Mouse (Mus musculus) stomach, embryonic 14.5 days (tissue): ENCODE measurements around the gene Nup214. TPM values are rescaled to one million over a fixed set of nuclear protein-coding genes. Genes with fewer than 3 reads are reported as not detected.

Source experiments
- ATAC-seq: fragments of 200-750 bp; cut with Nextera tagmentation; 2 replicates; pipeline ENCODE4 v1.8.0; 2017; ENCODE audit warnings: low read depth, moderate TSS enrichment; ENCODE audit not compliant: insufficient number of reproducible peaks, insufficient read depth, low FRiP score
- H3K27ac ChIP-seq: fragments of 300-500 bp; sonication (generic); 2 replicates; pipeline ENCODE4 v1.5.1; 2014; ENCODE audit warnings: mild to moderate bottlenecking, low read length, moderate library complexity, mixed read lengths
- H3K27me3 ChIP-seq: fragments of 300-500 bp; sonication (generic); 2 replicates; pipeline ENCODE4 v1.6.1; 2014; ENCODE audit warnings: low read length, control low read depth, mixed read lengths; ENCODE audit not compliant: control insufficient read depth, insufficient read depth
- H3K36me3 ChIP-seq: fragments of 300-500 bp; sonication (generic); 2 replicates; pipeline ENCODE4 v1.6.1; 2014; ENCODE audit warnings: mild to moderate bottlenecking, control low read depth, low read length, moderate library complexity, mixed read lengths; ENCODE audit not compliant: control insufficient read depth, insufficient read depth
- H3K4me1 ChIP-seq: fragments of 300-500 bp; sonication (generic); 2 replicates; pipeline ENCODE4 v1.6.1; 2014; ENCODE audit warnings: low read length, control low read depth, mixed read lengths; ENCODE audit not compliant: control insufficient read depth, insufficient read depth
- H3K4me2 ChIP-seq: fragments of 300-500 bp; sonication (generic); replicated peaks from 2 replicates; pipeline ENCODE4 v1.6.1; 2014; ENCODE audit warnings: low read depth, low read length, control low read depth
- H3K4me3 ChIP-seq: fragments of 300-500 bp; sonication (generic); 2 replicates; pipeline ENCODE4 v1.5.1; 2014; ENCODE audit warnings: low read depth, low read length, control low read depth
- H3K9ac ChIP-seq: fragments of 300-500 bp; sonication (generic); replicated peaks from 2 replicates; pipeline ENCODE4 v1.6.1; 2014; ENCODE audit warnings: low read depth, mild to moderate bottlenecking, control low read depth, low read length, moderate library complexity, mixed read lengths
- H3K9me3 ChIP-seq: fragments of 300-500 bp; sonication (generic); 2 replicates; pipeline ENCODE4 v1.6.1; 2016; ENCODE audit warnings: low read depth, low read length, control low read depth; ENCODE audit not compliant: control insufficient read depth
- WGBS: fragments of 180-500 bp; shearing (Covaris S2); extraction: QIAGEN DNeasy Blood & Tissue Kit; methylation state at CpG from one replicate; pipeline ENCODE4 v1.1.7; 2014; 5-methylcytosine and 5-hydroxymethylcytosine counted together
- polyA plus RNA-seq: library from polyadenylated mRNA; unstranded; fragments of >200 nt; fragmentation: Nextera tagmentation; extraction: Ambion mirVana; gene quantifications from 2 replicates; pipeline ENCODE4 v1.2.1, GENCODE M21; 2014

Gene Nup214
- polyA plus RNA-seq, 1 experiment from 2014 or later: 93.9 TPM

DNA sequence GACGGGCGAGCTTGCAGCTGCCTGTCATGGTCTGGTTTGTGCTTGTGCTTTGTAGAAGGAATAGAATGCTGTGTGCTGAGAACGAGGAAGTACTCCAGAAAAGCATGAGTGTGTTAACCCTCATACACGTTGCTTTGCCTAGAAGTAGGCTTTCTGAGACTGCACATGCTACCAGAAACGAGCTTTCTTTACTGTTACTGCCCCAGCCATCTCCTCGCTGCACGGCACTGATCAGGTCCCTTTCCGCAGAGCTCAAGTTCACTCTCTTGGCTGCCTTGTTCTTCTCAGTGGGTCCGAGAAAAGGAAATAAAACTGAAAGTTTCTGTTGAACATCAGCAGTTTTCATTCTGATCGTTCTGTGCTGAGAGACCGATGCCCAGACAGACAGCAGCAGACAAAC, 34.5 kb downstream of the Nup214 start:
- no peaks in the 10 kb centered on the region for H3K9me3 ChIP-seq
- peaks cover 73% of the 10 kb centered on the region for H3K36me3 ChIP-seq
- H3K4me1 ChIP-seq: no peaks in the 10 kb centered on the region
- H3K27ac ChIP-seq: no peak overlapping the region
- 92% methylated on average over 11 of the region's 11 CpGs for WGBS
- no peak for ATAC-seq
- H3K9ac ChIP-seq: no peak overlapping the region
- no peaks in the 10 kb centered on the region for H3K27me3 ChIP-seq
- no peak overlapping the region for H3K4me2 ChIP-seq
- no peak overlapping the region for H3K4me3 ChIP-seq

DNA sequence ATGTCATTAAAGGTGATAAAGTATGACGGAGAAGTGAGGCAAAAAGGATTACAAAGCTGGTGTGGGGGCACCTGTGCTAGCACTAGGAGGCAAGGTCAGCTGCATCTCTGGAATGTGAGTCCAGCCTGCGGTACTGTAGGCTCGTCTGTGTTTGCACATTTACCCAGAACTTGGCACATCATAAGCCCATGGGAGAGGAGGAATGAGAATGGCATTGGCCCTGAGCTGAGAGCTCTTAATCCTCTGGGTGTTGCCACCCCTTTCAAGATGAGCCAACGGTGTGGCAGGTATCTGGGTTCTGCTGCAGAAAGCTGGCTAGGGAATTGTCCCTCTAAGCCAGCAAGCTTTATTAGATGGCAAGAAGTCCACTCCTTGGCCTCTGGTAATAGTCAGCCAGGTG, 45.5 kb downstream of the Nup214 start:
- H3K9me3 ChIP-seq: no peaks in the 10 kb centered on the region
- WGBS: 56% methylated on average over 4 of the region's 4 CpGs
- H3K4me1 ChIP-seq: no peaks in the 10 kb centered on the region
- H3K4me2 ChIP-seq: no peak overlapping the region
- H3K4me3 ChIP-seq: no peak overlapping the region
- no peaks in the 10 kb centered on the region for H3K27me3 ChIP-seq
- H3K27ac ChIP-seq: no peak overlapping the region
- ATAC-seq: no peak
- H3K9ac ChIP-seq: no peak overlapping the region
- H3K36me3 ChIP-seq: peaks cover 63% of the 10 kb centered on the region

DNA sequence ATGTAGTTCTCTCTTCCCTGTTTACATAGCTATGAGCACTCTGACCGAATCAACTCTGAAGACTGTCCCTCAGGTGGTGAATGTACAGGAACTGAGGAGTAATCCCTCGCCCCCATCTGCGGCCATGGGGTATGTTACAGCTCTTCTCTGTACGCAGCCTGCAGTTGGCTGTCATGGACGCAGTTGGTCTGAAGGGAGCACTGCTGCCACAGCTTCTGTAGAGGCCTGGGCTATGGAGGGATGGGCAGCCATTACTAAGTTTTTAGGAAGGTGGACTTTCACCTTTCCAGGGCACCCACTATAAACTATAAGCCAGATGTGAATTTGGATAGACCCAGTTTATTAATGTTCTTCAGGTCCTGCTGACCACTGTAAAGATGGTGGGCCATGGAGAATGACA, 46.0 kb downstream of the Nup214 start:
- H3K4me1 ChIP-seq: no peaks in the 10 kb centered on the region
- no peaks in the 10 kb centered on the region for H3K9me3 ChIP-seq
- no peaks in the 10 kb centered on the region for H3K27me3 ChIP-seq
- ATAC-seq: no peak
- no peak overlapping the region for H3K4me3 ChIP-seq
- no peak overlapping the region for H3K9ac ChIP-seq
- H3K4me2 ChIP-seq: no peak overlapping the region
- H3K36me3 ChIP-seq: peaks cover 61% of the 10 kb centered on the region
- WGBS: 93% methylated on average over 5 of the region's 5 CpGs
- no peak overlapping the region for H3K27ac ChIP-seq

DNA sequence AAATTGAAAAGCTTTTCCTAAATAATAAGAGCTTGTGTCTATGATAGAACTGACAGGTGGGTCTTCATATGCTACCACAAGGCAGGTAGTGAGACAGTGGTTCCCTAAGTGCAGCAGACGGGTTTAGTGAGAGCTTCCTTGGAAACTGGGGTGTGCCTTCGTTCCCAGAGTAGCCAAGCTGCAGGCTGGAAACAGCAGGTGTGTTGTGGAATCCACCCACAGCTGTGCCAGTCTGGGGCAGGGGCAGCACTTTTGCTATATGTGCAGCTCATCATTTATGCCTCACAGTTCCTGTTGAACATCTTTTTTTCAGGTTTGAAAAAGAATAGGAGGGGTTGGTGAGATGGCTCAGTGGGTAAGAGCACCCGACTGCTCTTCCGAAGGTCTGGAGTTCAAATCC, 50.1 kb downstream of the Nup214 start:
- peaks cover 46% of the 10 kb centered on the region for H3K36me3 ChIP-seq
- 90% methylated on average over 4 of the region's 4 CpGs for whole genome bisulfite sequencing
- no peak for ATAC-seq

DNA sequence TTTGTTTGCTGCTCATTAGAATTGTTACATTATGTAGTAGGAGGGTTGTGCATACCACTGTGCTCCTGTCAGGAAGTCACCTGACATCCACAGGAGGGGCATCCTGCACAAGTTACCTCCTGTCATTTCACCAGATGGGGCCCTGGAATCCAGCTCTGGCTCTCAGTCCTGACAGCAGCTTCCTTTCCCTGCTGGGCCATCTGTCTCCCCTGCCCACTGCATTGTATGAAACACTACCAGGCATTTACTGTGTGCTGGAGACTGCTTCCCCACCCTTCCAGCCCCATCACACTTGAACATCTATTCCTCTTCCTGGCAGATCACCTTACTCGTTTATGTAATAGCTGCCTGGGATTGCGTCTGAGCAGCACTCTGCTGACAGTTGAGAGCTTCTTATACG, 55.4 kb downstream of the Nup214 start:
- ATAC-seq: no peak
- Histone ChIP-seq H3K27ac (no peak overlapping the region), H3K36me3 (peaks cover 57% of the 10 kb centered on the region), H3K27me3 (no peaks in the 10 kb centered on the region), H3K9me3 (no peaks in the 10 kb centered on the region), H3K4me1 (no peaks in the 10 kb centered on the region), H3K4me3 (no peak overlapping the region), H3K9ac (no peak overlapping the region), H3K4me2 (no peak overlapping the region)
- WGBS: 65% methylated on average over 3 of the region's 3 CpGs

More for the DNA sequence above, 50.1 kb downstream of the Nup214 start:
- H3K4me1 ChIP-seq: no peaks in the 10 kb centered on the region
- no peak overlapping the region for H3K27ac ChIP-seq
- no peaks in the 10 kb centered on the region for H3K9me3 ChIP-seq
- no peak overlapping the region for H3K4me3 ChIP-seq
- H3K27me3 ChIP-seq: no peaks in the 10 kb centered on the region
- no peak overlapping the region for H3K4me2 ChIP-seq
- no peak overlapping the region for H3K9ac ChIP-seq

DNA sequence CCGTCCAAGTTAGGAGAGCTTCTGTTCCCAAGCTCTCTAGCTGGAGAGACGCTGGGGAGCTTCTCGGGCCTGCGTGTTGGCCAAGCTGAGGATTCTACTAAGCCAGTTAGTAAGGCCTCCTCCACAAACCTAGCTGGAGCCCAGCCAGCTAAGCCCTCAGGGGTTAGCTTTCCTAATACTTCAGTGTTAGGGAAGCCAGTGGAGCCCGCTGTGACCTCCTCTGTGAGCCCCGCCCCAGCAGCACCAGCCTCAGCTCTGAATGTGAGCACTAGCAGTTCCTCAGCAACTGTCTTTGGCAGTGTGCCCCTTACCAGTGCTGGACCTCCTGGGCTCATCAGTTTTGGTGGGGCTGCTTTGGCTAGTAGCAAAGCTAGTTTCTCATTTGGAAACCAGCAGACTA, 59.2 kb downstream of the Nup214 start:
- H3K9ac ChIP-seq: no peak overlapping the region
- ATAC-seq: no peak
- H3K27me3 ChIP-seq: no peaks in the 10 kb centered on the region
- 92% methylated on average over 6 of the region's 6 CpGs for WGBS
- no peak overlapping the region for H3K4me3 ChIP-seq
- no peak overlapping the region for H3K27ac ChIP-seq
- no peaks in the 10 kb centered on the region for H3K9me3 ChIP-seq
- no peaks in the 10 kb centered on the region for H3K4me1 ChIP-seq
- H3K4me2 ChIP-seq: no peak overlapping the region
- peaks cover 65% of the 10 kb centered on the region for H3K36me3 ChIP-seq

DNA sequence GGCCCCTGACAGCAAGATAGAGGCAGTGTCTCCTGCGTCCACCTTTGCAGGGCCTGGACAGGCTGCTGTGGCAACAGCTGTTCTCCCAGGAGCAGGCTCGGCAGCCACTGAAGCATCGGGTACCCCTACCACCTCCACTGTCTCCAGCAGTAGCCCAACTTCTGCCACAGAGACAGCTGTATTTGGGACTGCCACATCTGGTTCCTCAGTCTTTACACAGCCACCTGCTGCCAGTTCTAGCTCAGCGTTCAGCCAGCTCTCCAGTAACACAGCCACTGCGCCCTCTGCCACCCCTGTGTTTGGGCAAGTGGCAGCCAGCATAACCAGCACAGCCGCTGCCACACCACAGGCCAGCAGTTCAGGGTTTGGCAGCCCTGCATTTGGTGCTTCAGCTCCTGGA, 60.0 kb downstream of the Nup214 start:
- H3K9ac ChIP-seq: no peak overlapping the region
- H3K27ac ChIP-seq: no peak overlapping the region
- H3K4me1 ChIP-seq: no peaks in the 10 kb centered on the region
- H3K4me3 ChIP-seq: no peak overlapping the region
- 90% methylated on average over 6 of the region's 6 CpGs for WGBS
- no peaks in the 10 kb centered on the region for H3K27me3 ChIP-seq
- no peak for ATAC-seq
- no peak overlapping the region for H3K4me2 ChIP-seq
- H3K36me3 ChIP-seq: peaks cover 73% of the 10 kb centered on the region
- H3K9me3 ChIP-seq: no peaks in the 10 kb centered on the region

DNA sequence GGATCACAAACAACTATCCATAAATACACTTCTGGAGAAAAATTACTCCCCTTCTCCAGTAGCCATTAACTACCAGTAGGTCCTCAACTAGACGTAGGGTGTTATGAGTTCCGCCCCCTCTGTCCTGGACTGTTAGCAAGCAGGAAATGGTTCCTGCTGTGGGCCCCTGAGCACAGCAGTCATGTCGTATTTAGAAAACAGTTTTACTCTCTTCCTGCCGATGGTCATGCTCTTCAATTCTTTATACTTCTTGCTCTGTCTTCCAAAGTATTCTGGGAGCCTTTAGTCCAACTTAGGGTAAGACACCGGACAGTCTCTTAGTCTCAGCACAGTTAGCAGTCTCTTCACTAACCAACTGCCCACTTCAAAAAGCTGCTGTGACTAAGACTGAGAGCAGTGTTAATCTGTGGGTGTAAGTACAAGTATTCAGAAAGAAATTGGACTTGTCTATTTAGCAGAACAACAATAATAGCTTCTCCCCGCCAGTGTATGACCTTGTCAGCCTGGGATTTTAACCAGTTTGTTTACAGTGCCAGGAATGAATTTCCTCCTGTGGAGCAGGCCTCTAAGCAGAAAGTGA, 63.1 kb downstream of the Nup214 start:
- ATAC-seq: no peak
- peak overlapping the region; percentile 48; the same call in 1 of the 2 replicates for H3K27ac ChIP-seq
- no peak overlapping the region for H3K4me2 ChIP-seq
- H3K9ac ChIP-seq: no peak overlapping the region
- H3K4me3 ChIP-seq: no peak overlapping the region
- H3K27me3 ChIP-seq: no peaks in the 10 kb centered on the region
- H3K4me1 ChIP-seq: no peaks in the 10 kb centered on the region
- H3K36me3 ChIP-seq: peaks cover 72% of the 10 kb centered on the region
- no peaks in the 10 kb centered on the region for H3K9me3 ChIP-seq
- WGBS: 69% methylated on average over 6 of the region's 6 CpGs

DNA sequence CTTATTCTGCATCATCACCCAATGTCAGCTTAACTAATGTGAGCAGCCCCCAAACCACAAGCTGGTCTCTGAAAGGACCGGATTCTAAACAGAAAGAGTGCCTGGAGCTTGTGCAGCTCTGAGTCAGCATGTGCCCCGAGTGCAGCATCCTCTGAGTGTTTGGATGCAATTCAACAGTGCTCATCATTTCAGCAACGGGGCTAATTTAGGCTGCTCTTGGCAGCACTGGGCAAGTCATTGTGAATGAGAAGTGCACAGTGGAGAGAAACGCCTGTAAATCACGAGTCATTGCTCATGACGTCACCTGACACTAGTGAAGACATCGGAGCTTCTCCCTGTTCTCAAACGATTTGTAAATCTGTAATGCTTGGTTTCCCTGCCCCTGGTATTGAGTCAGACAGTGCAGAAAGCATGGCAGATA, 64.4 kb downstream of the Nup214 start:
- WGBS: 89% methylated on average over 8 of the region's 8 CpGs
- no peak for ATAC-seq
- no peaks in the 10 kb centered on the region for H3K4me1 ChIP-seq
- H3K9ac ChIP-seq: no peak overlapping the region
- H3K4me3 ChIP-seq: no peak overlapping the region
- H3K36me3 ChIP-seq: peaks cover 67% of the 10 kb centered on the region
- H3K9me3 ChIP-seq: no peaks in the 10 kb centered on the region
- no peak overlapping the region for H3K4me2 ChIP-seq
- no peak overlapping the region for H3K27ac ChIP-seq
- H3K27me3 ChIP-seq: no peaks in the 10 kb centered on the region
